Mouse (Mus musculus) ovary, postnatal 10 days (tissue): ENCODE measurements around the gene Lce1e.
"Not testable (repeated sequence)": the region's sequence is repeated elsewhere in the genome, so short reads cannot be mapped to it uniquely, and the experiment has no call there.

Source experiments
- DNase-seq: peaks from one replicate; pipeline ENCODE4 v3.0.0; 2022; ENCODE audit warnings: low spot score

Lce1e gene

DNA sequence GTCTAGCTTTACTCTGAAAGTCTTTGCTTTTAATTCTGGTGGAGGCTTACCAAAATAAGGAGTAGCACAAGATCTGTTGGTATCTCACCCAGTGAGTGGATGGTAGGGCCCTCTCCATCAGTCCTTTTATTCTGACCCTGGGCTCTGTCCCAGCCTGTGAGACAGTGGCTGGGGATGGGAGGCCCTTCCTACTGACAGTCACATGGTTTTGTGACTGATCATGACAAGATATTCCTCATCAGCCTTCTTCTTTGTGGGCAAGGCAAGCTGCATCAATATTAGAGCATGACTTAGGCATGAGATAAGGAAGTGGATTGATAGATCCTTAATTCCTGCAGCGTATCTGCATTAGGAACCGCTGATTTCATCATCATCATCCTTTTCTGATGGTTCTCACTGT is at the start of gene Lce1e:
Gene Lce1e, minus strand, starts transcription at position 101 of the 400 bp plus-strand sequence.
- DNase-seq = no peak

DNA sequence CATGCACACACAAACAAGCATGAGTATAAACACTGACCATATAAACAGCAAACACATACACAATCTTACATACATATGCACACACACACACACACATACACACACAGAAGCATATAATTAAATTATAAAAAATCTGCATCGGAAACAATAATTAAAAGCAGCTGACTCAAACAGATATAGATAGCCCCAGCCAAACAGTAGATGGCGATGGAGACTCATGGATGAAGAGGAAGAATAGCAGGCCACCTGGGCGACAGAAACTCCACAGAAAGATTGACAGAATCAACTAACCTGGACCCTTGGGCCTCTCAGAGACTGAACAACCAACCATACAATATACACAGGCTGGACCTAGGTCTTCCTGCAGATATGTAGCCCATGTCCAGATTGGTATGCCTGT is 44.3 kb upstream of the Lce1e start:
- DNase-seq = no peak

DNA sequence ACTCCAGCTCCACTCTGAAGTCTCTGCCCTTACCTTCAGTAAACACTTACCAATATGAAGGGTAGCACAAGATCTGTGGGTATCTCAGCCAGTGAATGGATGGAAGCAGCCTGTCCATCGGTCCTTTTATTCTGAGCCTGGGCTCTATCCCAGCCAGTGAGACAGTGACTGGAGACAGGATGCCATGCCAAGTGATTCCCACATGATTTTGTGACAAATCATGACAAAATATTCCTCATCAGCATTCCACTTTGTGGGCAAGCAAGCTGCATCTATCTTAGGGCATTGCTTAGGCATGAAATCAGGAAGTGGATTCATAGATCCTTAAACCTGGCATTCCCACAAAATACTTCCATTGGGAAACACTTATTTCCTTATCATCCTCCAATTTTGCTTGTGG is 43.4 kb upstream of the Lce1e start, which contains the start of gene Lce1g:
Gene Lce1g, minus strand, starts transcription at position 101 of the 400 bp plus-strand sequence.
- DNase-seq = no peak

DNA sequence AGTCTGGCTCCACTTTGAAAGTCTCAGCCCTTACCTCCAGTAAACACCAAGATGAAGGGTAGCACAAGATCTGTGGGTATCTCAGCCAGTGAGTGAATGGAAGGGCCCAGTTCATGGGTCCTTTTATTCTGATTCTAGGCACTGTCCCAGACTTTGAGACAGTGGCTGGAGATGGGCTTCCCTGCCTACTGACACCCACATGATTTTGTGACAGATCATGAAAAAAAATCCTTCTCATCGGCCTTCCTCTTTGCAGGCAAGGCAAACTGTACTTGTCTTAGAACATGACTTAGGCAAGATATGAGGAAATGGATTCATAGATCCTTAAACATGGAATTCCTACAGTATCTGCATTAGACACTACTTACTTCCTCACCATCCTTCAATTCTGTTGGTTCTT is 30.1 kb upstream of the Lce1e start, which contains the start of gene Gm38119:
Gene Gm38119, minus strand, starts transcription at position 101 of the 400 bp plus-strand sequence.
- DNase-seq = no peak

DNA sequence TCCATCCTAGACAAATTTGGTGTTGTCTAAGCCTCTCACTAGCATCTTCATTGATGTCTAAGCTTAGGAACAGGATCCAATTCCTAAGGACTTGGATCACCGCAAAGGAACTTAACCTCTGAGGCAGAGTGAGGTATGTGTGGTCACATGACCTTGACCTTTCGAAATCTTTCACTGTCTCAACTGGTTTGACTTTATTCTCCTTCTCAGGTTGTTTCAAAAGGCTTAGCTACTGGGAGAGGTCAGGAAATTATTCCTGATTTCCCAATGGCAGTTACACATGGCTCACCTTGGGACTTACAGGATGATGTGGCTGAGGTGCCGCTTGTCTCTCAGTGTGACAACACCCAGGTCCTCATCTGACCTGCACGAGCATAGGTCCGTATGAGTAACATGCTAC is 13.8 kb upstream of the Lce1e start:
- no peak for DNase-seq

DNA sequence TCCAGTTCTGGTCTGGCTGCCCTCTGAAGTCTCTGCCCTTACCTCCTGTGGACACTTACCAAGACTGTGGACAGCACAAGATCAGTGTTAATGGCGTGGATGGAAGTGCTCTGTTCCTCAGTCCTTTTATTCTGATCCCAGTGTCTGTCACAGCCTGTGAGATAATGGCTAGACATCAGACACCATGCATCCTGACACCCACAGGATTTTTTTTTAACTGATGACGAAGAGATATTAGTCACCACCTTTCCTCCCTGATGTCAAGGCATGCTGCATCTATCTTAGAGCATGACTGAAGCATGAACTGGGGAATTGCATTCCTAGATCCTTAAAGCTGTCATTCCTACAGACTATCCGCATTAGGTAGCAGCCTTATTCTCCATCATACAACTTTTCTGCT is 11.4 kb upstream of the Lce1e start, which contains the start of gene Lce1f:
Gene Lce1f, minus strand, starts transcription at position 101 of the 400 bp plus-strand sequence.
- DNase-seq = no peak

DNA sequence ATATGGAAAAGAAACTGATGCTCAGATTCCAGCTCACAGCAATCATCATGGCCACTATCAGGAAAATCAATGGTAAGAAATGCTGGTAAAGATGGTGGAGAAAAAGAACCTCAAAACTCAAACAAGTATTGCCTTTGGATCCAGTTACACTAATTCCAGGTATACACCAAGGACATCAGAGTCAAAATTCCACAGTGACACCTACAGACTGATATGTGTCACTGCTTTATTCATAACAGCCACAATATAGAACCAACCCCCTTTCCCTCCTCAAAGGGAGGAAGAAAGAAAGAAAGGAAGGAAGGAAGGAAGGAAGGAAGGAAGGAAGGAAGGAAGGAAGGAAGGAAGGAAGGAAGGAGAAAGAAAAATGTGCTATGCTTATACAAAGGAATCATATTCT is 6.2 kb upstream of the Lce1e start:
- DNase-seq = no peak

DNA sequence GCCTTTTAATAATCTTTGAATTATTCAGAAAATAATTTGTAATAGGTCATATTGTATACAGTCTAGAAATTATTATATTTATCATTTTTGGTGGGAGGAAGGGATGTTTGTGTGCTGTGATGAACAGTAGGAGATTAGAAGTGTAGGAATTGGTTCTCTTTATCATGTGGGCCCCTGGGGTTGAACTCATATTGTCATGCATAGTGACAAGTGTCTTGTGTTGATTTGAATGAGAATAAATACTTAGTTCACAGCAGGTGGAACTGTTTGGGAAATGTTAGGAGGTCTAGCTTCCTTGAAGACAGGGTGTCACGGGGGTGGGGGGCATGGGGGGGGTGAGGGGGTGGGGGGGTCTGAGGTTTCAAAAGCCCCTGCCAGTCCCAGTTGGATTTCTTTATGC is 14.3 kb downstream of the Lce1e start:
- DNase-seq = no peak

DNA sequence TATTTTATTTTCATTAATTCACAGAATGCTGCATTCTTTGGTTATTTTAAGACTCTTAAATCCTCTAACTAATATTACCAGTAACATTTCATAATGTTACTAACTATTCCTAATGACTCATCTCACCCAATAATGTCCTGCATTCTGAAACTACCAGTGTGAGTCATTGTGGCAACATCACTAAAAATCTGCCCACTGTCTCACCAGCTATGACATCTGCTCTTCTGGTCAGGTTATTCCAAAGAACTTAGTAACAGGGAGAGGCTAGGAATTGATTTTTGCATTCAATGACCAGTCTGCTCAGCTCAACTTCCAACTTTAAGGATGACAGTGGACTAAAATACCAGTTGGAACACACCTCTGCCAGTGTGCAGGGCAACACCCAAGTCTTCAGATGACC is 17.2 kb downstream of the Lce1e start:
- no peak for DNase-seq

DNA sequence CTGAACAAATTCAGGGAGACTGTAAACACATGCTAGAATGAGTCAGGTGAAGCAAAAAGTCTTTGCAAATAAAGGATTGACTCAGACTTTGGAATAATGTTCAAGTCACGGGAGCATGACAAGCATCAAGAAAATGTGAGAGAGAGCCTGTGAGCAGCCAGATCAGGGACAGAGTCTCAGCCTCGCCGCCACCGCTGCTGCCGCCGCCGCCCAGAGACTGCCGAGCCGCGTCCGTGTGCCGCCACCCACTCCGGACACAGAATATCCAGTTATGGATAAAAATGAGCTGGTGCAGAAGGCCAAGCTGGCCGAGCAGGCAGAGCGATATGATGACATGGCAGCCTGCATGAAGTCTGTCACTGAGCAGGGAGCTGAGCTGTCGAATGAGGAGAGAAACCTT is 19.7 kb downstream of the Lce1e start:
- not testable (repeated sequence) for DNase-seq

DNA sequence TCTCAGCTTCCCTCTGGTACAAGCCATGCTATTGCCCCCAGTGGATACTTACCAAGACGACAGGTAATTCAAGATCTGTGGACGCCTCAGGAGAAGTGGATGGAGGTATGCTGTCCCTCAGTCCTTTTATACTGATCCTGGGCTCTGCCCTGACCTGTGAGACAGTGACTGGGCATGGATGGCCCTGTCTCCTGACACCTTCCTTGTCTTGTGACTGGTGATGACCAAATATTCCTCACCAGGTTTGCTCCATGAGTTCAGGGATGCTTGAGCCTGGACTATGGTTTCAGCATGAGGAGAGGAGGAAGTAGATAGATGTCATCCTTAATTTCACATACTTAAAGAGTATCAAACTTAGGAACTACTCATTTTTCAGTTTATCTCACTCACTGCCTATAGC is 21.8 kb downstream of the Lce1e start, which contains the start of gene Lce1d:
Gene Lce1d, minus strand, starts transcription at position 101 of the 400 bp plus-strand sequence.
- DNase-seq = no peak

DNA sequence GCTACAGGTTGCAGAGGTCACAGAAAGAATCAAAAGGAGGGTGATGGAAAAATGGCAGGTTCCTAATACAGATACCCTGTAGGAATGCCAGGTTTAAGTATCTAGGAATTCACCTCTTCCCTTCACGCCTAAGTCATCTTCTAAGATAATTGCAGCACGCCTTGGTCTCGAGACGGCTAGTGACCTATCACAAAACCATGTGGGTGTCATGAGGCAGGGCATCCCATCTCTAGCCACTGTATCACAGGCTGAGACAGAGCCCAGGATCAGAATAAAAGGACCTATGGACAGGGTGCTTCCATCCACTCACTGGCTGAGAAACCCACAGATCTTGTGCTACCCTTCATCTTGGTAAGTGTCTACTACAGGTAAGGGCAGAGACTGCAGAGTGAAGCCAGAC is 29.9 kb downstream of the Lce1e start, which contains the start of gene Lce1c:
Gene Lce1c, plus strand, starts transcription at position 301 of the 400 bp plus-strand sequence.
- no peak for DNase-seq

DNA sequence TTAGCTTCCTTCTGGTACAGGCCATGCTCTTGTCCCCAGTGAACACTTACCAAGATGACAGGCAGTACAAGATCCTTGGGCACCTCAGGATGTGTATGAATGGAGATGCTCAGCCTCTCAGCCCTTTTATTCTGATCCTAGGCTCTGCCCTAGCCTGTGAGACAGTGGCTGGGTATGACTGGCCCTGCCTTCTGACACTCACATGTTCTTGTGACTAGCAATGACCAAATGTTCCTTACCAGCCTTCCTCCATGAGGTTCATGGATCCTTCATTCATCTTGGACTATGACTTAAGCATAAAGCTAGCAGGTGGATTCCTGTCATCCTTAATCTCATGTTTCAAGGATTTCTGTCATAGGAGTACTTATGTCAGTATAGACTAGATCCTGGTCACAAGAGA is 38.7 kb downstream of the Lce1e start, which contains the start of gene Lce1a2:
Gene Lce1a2, minus strand, starts transcription at position 101 of the 400 bp plus-strand sequence.
- DNase-seq = no peak
